Mouse (Mus musculus) olfactory bulb, adult 2 months (tissue): ENCODE data around the gene Ascc1.

Experiments used
- CTCF ChIP-seq: fragments of 200-500 bp; IDR thresholded peaks from 2 replicates; pipeline ENCODE4 v1.5.1; 2012; ENCODE audit warnings: low read depth, mild to moderate bottlenecking, low read length, moderate library complexity; ENCODE audit not compliant: insufficient read depth
- POLR2A ChIP-seq: fragments of 200-500 bp; IDR thresholded peaks from 2 replicates; pipeline ENCODE4 v1.6.1; 2012; ENCODE audit warnings: mild to moderate bottlenecking, low read depth, low read length, moderate library complexity; ENCODE audit not compliant: insufficient read depth

DNA sequence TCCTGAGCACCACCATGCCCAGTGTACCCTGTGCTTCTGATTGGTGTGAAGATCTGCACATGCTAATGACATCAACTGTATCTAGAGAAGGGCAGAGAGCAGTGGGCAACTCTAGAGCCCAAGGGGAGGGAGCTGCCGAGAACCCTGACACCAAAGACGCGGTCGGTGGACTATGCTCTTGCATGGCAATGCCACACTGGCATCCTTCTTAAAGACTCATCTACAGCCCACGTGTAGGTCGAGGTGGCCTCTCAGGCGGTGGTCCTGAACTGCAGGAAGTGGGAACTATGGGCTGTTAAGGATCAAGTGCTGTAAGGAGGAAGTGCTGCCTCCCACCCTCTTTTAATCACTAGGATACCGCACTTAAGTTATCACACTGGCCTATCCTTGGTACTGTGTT is 10.6 kb upstream of the Ascc1 start:
- TF ChIP-seq POLR2A (no peak), CTCF (no peak)
